Mouse (Mus musculus) liver, embryonic 11.5 days (tissue): ENCODE results near the gene Gm21095. TPM values are rescaled to one million over a fixed set of nuclear protein-coding genes. Genes with fewer than 3 reads are reported as not detected.
"Not testable (repeated sequence)": the region's sequence is repeated elsewhere in the genome, so short reads cannot be mapped to it uniquely, and the experiment has no call there.

Experiments used
- ATAC-seq: fragments of 200-750 bp; cut with Nextera tagmentation; replicated peaks from 2 replicates; pipeline ENCODE4 v1.8.0; 2017; ENCODE audit warnings: moderate number of reproducible peaks, mild to moderate bottlenecking, moderate TSS enrichment, moderate library complexity; ENCODE audit not compliant: low FRiP score
- DNase-seq: peaks from one replicate; pipeline ENCODE4 v3.0.0-alpha.2; 2017; ENCODE audit warnings: low spot score
- H3K27ac ChIP-seq: fragments of 300-500 bp; sonication (generic); 2 replicates; pipeline ENCODE4 v1.5.1; 2014; ENCODE audit warnings: mild to moderate bottlenecking, low read depth, low read length, control low read depth
- H3K27me3 ChIP-seq: fragments of 300-500 bp; sonication (generic); replicated peaks from 2 replicates; pipeline ENCODE4 v1.6.1; 2014; ENCODE audit warnings: low read length, mixed read lengths; ENCODE audit not compliant: control insufficient read depth, insufficient read depth
- H3K36me3 ChIP-seq: fragments of 300-500 bp; sonication (generic); 2 replicates; pipeline ENCODE4 v1.6.1; 2014; ENCODE audit warnings: mild to moderate bottlenecking, low read length, moderate library complexity, mixed read lengths; ENCODE audit not compliant: control insufficient read depth, insufficient read depth
- H3K4me1 ChIP-seq: fragments of 300-500 bp; sonication (generic); replicated peaks from 2 replicates; pipeline ENCODE4 v1.6.1; 2014; ENCODE audit warnings: low read length, mixed read lengths; ENCODE audit not compliant: control insufficient read depth, insufficient read depth
- H3K4me2 ChIP-seq: fragments of 300-500 bp; sonication (generic); 2 replicates; pipeline ENCODE4 v1.6.1; 2014; ENCODE audit warnings: mild to moderate bottlenecking, control low read depth, moderate library complexity
- H3K4me3 ChIP-seq: fragments of 300-500 bp; sonication (generic); 2 replicates; pipeline ENCODE4 v1.5.1; 2014; ENCODE audit warnings: low read depth, low read length, control low read depth
- H3K9ac ChIP-seq: fragments of 300-500 bp; sonication (generic); 2 replicates; pipeline ENCODE4 v1.6.1; 2014; ENCODE audit warnings: low read depth, low read length, control low read depth
- H3K9me3 ChIP-seq: fragments of 300-500 bp; sonication (generic); 2 replicates; pipeline ENCODE4 v1.6.1; 2016; ENCODE audit warnings: low read length, inconsistent platforms, mixed read lengths; ENCODE audit not compliant: control insufficient read depth
- WGBS: fragments of 180-500 bp; shearing (Covaris S2); extraction: QIAGEN DNeasy Blood & Tissue Kit; methylation state at CpG from one replicate; pipeline ENCODE4 v1.1.7; 2014; 5-methylcytosine and 5-hydroxymethylcytosine counted together
- polyA plus RNA-seq: library from polyadenylated mRNA; unstranded; fragments of >200 nt; fragmentation: Nextera tagmentation; extraction: Ambion mirVana; gene quantifications from 2 replicates; pipeline ENCODE4 v1.2.1, GENCODE M21; 2014

The Gm21095 gene
- not detected in 2 replicates for polyA plus RNA-seq

DNA sequence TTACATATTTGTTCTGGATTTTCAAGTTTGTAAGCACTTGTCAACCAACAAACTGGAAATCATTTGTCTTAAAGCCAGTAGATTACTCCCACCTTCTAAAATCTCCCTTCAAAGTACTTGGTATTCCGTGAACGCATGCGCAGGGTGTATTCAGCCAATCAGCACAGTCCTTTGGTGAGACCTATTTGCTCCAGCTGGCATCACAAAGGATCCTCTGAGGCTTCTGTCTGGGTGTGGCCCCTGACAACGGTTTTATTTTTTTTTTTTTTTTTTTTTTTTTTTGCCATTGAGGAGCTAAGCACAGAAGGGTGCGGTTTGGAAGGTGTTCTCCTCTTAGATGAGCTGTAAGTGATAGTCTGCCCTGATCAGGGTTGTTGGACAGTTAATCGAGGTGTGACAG, at the start of gene Gm21095:
Gene Gm21095, plus strand, starts transcription at position 301 of the 400 bp plus-strand sequence.
- not testable (repeated sequence) for H3K9ac ChIP-seq, H3K36me3 ChIP-seq, H3K27me3 ChIP-seq, H3K9me3 ChIP-seq, H3K4me1 ChIP-seq, DNase-seq, H3K4me2 ChIP-seq, H3K4me3 ChIP-seq, H3K27ac ChIP-seq, ATAC-seq
- no CpG with 5 or more reads among the region's 6 CpGs for WGBS
